Mouse (Mus musculus): ENCODE measurements at regions not wholly inside any gene's neighbourhood (a gene's known extent, or its start where the extent isn't known, plus 50 kb on each side); places are given as distances from the start of the nearest gene placed in this dataset.

DNA sequence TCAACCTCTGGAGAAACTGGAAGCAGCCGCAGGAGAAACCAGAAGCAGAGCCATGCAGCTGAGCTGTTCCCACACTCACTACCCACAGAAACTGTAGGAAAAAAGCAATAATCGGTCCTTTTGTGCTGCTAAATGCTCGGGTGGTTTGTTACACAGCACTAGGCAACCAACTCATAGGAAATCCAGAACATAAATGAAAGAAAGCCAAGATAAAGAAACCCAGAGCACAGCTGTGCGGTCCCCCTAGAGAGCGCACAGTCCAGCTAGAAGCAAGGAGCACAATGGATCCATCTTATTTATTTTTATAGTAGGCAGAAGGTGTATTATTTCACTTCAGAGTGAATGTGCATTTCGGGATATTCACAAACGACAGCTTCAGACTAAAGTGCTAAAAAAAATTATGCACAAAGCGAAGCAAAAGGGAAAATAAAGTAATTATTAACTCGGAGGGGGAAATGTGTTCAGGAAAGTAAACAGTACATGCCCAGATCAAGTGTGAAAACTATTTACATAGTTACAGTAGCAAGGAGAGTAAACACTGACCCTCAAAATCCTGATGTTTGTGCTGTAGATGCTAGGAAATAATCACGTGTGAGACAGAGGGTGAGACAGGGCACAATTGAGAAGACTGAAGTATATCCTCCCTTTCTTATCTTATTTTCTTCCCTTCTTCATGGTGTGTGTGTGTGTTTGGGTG lies 204.4 kb upstream of the Noct start:
- H3K27ac ChIP-seq: peak overlapping the region; percentile 75
- 71% methylated on average over 10 of the region's 10 CpGs for WGBS
- H3K9me3 ChIP-seq: no peaks in the 10 kb centered on the region
- no peak overlapping the region for H3K4me3 ChIP-seq
- DNase-seq (ENCODE audit: low spot score): peak; percentile 8
- H3K27me3 ChIP-seq (ENCODE audit: insufficient read depth, poor library complexity, severe bottlenecking): no peaks in the 10 kb centered on the region
- H3K4me1 ChIP-seq (replicated peaks): peaks cover 17% of the 10 kb centered on the region
- H3K36me3 ChIP-seq: no peaks in the 10 kb centered on the region

DNA sequence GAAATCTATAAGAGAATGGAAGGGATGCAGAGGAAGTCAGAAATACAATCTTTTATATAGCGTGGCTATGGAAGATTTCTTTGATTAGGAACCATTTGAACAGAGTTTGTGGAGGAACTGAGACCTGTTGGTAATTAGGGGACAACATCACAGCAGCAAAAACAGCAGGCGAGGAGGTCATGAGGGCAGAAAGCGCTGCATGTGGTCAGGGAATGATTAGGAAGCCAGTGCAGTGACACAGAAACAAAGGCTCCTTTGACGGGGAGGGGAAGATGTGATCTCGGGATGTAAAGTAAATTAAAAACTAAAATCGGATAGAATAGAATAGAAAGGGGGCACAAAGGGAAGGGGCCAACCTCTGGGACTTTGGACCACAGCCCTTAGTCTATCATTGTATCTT lies 199.6 kb upstream of the Noct start:
- 14% methylated on average over 6 of the region's 6 CpGs for WGBS
- Histone ChIP-seq H3K4me1 (replicated peaks) (peaks cover 18% of the 10 kb centered on the region), H3K9me3 (no peaks in the 10 kb centered on the region), H3K27ac (0 out of 2 replicates have a peak overlapping the region, but pooled peaks have one; percentile 50), H3K27me3 (ENCODE audit: insufficient read depth, poor library complexity, severe bottlenecking) (no peaks in the 10 kb centered on the region), H3K4me3 (no peak overlapping the region), H3K36me3 (no peaks in the 10 kb centered on the region)
- DNase-seq (ENCODE audit: low spot score): no peak

DNA sequence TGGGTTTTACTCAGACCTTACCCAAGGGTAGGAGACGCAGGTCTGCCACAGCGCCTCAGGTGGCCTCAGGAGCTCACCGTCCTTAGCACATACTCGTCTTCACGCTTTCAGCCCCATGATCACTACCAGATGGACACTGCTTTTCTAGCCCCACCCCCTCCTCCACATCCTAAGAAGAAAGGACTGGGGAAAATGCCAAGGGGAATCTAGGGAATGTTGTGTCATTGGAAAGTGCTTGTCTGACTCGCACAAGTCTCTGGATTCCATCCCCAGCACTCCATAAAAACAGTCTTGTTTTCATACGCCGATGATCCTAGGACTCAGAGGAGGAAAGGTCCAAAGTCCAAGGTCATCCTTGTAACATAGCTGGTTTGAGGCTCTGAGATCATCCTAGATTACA lies 192.4 kb upstream of the Noct start:
- peak; percentile 11 for DNase-seq (ENCODE audit: low spot score)
- Histone ChIP-seq H3K4me3 (no peak overlapping the region), H3K27me3 (ENCODE audit: insufficient read depth, poor library complexity, severe bottlenecking) (no peaks in the 10 kb centered on the region), H3K4me1 (replicated peaks) (peaks cover 8% of the 10 kb centered on the region; the same call in 1 of the 2 replicates), H3K27ac (0 out of 2 replicates have a peak overlapping the region, but pooled peaks have one; percentile 12), H3K9me3 (no peaks in the 10 kb centered on the region), H3K36me3 (no peaks in the 10 kb centered on the region)
- 59% methylated on average over 8 of the region's 8 CpGs for WGBS

DNA sequence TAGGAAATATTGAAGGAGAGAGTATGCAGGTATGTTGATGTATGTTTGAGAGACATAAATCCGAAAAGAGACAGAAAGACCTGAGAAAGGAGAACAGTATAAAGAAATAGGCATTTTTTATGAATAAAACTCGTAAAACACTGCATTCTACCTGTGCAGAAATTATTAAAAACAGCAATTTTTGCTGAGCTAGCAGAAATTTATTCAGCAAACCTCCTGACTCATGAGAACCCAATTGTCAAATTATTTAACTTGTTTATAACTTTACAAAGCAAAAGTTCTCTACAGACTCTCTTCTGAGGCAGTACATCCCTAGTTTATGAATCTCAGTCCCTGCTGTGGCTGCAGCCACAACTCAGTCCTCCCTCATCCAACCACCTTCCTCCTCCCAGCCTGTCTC lies 191.0 kb upstream of the Noct start:
- H3K36me3 ChIP-seq: no peaks in the 10 kb centered on the region
- no peak overlapping the region for H3K4me3 ChIP-seq
- no peak overlapping the region for H3K27ac ChIP-seq
- DNase-seq (ENCODE audit: low spot score): no peak
- WGBS: 87% methylated on average over 2 of the region's 2 CpGs
- no peaks in the 10 kb centered on the region for H3K27me3 ChIP-seq (ENCODE audit: insufficient read depth, poor library complexity, severe bottlenecking)
- H3K9me3 ChIP-seq: no peaks in the 10 kb centered on the region
- peaks cover 8% of the 10 kb centered on the region; the same call in 1 of the 2 replicates for H3K4me1 ChIP-seq (replicated peaks)

DNA sequence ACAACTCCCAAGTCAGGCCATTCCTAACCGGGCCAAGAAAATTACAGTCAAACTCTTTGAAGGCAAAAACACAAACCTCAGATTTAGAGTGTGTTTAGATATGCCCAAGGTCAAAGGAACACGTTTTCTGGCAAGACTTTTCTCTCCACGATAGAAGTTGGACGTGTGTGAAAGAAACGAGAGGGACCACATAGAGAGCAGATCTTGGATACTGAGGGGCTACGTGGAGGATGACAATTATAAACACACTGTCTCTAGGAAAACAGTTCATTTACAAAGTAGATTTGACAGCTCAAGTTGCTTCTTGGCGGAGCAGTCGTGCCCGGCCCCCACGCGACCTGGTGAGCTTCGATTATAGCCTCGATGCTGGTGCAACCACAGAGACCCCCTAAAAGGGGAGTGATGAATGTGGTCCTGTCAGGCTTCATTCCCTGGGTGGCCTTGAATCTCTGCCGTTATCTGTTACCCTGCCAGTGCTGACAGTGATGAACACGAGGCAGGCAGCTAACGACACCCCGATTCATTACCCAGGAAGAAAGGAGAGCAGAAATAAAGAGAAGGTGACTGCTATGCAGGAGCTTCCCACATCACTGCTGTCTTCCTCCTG lies 187.4 kb upstream of the Noct start:
- H3K27ac ChIP-seq: no peak overlapping the region
- DNase-seq (ENCODE audit: low spot score): no peak
- H3K4me3 ChIP-seq: no peak overlapping the region
- no peaks in the 10 kb centered on the region for H3K9me3 ChIP-seq
- no peaks in the 10 kb centered on the region for H3K27me3 ChIP-seq (ENCODE audit: insufficient read depth, poor library complexity, severe bottlenecking)
- no peaks in the 10 kb centered on the region for H3K36me3 ChIP-seq
- H3K4me1 ChIP-seq (replicated peaks): peaks cover 5% of the 10 kb centered on the region; the same call in 1 of the 2 replicates
- WGBS: 75% methylated on average over 17 of the region's 17 CpGs

DNA sequence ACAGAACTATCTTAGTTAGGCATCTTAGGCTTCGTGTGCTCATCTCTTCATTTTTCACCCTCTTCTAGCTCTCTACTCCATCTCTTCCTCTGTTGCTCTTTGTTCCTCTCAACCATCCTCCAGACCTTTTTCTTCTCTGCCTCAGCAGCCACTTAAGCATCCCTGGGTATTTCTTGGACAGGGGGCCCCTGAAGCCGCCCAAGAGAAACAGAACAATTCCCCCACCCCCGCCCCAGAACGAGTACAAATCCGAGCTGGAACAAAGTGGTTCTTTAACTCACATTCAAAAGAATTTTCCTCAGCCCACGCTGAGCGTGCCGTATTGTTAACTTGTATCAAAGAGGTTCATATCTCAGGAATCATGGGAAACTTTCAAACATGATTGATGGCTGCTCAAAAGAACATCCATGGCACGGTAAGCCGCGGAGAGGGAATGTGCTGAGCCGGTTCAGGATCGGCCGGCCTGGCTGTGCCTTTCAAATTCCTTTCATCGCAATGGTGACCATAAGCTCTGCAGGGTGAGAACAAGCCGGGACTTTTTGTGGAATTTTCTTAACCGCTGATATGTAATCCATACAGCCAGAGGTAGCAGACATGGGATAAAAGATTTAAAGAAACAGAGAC lies 181.9 kb upstream of the Noct start:
- Histone ChIP-seq H3K27ac (peak overlapping the region; percentile 73), H3K4me3 (no peak overlapping the region; the same call in 1 of the 2 replicates), H3K27me3 (ENCODE audit: insufficient read depth, poor library complexity, severe bottlenecking) (no peaks in the 10 kb centered on the region), H3K36me3 (no peaks in the 10 kb centered on the region), H3K9me3 (no peaks in the 10 kb centered on the region), H3K4me1 (replicated peaks) (peaks cover 6% of the 10 kb centered on the region)
- DNase-seq (ENCODE audit: low spot score): peak; percentile 24
- 50% methylated on average over 17 of the region's 17 CpGs for WGBS

DNA sequence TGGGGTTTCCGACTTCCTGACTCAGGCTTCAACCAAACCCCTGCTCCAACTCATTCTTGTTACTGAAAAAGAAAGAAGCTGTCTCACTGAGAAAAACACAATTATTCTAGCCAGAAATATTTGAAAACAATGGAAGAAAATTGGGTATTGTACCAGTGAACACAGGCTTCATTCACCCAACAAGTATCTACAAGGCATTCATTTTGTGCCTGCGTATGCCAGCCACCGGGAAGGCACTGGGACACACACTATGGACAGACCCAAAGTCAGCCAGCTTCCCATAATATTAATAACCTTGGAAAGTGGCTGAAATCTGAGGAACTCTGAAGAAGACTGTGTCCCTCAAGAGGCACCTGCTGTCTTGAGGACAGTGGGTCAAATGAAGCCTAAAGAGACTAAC lies 175.5 kb upstream of the Noct start:
- Histone ChIP-seq H3K27me3 (ENCODE audit: insufficient read depth, poor library complexity, severe bottlenecking) (no peaks in the 10 kb centered on the region), H3K4me3 (no peak overlapping the region), H3K9me3 (peaks cover 5% of the 10 kb centered on the region; the same call in 1 of the 2 replicates), H3K36me3 (no peaks in the 10 kb centered on the region), H3K27ac (no peak overlapping the region), H3K4me1 (replicated peaks) (no peaks in the 10 kb centered on the region)
- 96% methylated on average over 3 of the region's 3 CpGs for WGBS
- DNase-seq (ENCODE audit: low spot score): no peak

DNA sequence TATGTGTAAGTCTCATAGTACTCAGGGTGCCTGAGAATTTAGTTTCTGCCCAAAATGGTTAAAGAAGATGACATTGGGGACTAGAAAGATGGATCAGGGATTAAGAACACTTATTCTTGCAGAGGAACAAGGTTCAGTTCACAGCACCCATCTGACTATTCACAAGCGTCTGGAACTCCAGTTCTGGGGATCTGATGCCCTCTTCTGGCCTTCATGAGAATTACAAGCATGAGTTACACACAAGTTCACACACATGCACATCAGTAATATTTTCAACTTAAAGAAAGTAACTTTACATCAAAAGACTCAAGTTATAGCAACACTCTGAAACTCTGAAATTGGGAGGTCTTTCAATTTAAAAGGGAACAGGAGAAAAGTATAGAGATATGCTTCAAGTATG lies 174.1 kb upstream of the Noct start:
- no peaks in the 10 kb centered on the region for H3K4me1 ChIP-seq (replicated peaks)
- H3K27me3 ChIP-seq (ENCODE audit: insufficient read depth, poor library complexity, severe bottlenecking): no peaks in the 10 kb centered on the region
- no peaks in the 10 kb centered on the region for H3K36me3 ChIP-seq
- H3K9me3 ChIP-seq: peaks cover 5% of the 10 kb centered on the region; the same call in 1 of the 2 replicates
- no peak overlapping the region for H3K4me3 ChIP-seq
- no peak overlapping the region for H3K27ac ChIP-seq
- no peak for DNase-seq (ENCODE audit: low spot score)
- WGBS: 88% methylated on average over 1 of the region's 1 CpGs

DNA sequence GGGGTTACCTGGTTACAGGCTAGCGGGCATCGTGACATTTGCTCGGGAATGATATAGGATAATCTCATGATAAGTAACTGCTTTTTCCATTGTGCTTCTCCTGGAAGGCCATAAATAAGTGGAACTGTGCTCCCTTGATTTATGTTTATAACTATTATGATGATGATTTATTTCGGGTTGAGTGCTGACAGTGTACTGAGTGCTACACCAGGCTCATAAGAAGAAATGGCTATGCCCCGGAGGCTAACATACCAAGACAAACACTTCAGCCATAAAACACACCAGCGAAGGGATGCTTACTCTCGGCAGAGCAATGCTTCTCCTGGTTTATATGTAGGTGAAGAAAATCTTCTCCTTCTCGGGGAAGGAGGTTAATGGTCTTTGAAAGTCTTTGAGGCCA lies 169.2 kb upstream of the Noct start:
- no peak overlapping the region for H3K4me3 ChIP-seq
- H3K27me3 ChIP-seq (ENCODE audit: insufficient read depth, poor library complexity, severe bottlenecking): no peaks in the 10 kb centered on the region
- peaks cover 11% of the 10 kb centered on the region; the same call in 1 of the 2 replicates for H3K9me3 ChIP-seq
- 94% methylated on average over 8 of the region's 8 CpGs for WGBS
- H3K4me1 ChIP-seq (replicated peaks): no peaks in the 10 kb centered on the region
- no peaks in the 10 kb centered on the region for H3K36me3 ChIP-seq
- no peak overlapping the region for H3K27ac ChIP-seq
- DNase-seq (ENCODE audit: low spot score): no peak

DNA sequence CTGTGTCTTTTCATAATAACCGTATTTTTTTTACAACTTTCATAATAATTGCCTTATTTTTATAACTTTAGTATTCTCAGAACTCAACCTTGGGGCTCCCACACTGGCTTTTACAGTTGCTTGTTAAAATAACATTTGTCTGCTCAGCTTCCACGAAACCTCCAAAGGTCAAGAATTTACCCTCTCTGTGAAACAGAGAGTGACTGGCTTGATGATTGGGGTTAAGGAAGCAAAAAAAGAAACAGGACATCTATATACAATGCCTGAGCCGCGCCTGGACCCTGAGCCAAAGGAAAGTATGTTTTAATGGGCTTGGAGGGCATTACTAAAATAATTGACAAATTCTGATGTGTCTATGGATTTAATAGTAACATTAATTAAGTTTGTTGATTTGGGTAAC lies 160.0 kb upstream of the Noct start:
- DNase-seq (ENCODE audit: low spot score): no peak
- Histone ChIP-seq H3K4me3 (no peak overlapping the region), H3K36me3 (no peaks in the 10 kb centered on the region), H3K9me3 (no peaks in the 10 kb centered on the region), H3K27me3 (ENCODE audit: insufficient read depth, poor library complexity, severe bottlenecking) (no peaks in the 10 kb centered on the region), H3K27ac (no peak overlapping the region), H3K4me1 (replicated peaks) (peaks cover 18% of the 10 kb centered on the region)
- 45% methylated on average over 4 of the region's 4 CpGs for WGBS

DNA sequence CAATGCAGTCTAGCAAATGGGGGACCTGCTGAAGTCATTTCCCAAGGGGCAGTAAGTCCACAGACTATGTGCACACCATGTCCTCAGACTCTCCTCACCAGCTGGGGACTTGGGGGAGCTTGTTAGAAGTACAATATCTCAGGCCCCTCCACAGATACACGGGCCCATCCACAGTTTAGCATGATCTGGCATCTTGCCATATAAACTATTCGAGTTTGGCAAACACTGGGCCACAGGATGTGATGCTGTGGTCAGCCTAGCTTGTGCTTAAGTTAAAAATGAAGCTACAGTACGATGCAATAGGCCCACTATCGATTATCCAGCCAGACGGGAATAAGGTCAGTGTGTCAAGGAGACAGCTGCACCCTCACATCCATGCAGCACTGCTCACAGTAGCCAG lies 157.9 kb upstream of the Noct start:
- Histone ChIP-seq H3K27ac (no peak overlapping the region; the same call in 1 of the 2 replicates), H3K27me3 (ENCODE audit: insufficient read depth, poor library complexity, severe bottlenecking) (no peaks in the 10 kb centered on the region), H3K36me3 (no peaks in the 10 kb centered on the region), H3K4me1 (replicated peaks) (peaks cover 18% of the 10 kb centered on the region), H3K4me3 (no peak overlapping the region), H3K9me3 (no peaks in the 10 kb centered on the region)
- 59% methylated on average over 5 of the region's 5 CpGs for WGBS
- no peak for DNase-seq (ENCODE audit: low spot score)

DNA sequence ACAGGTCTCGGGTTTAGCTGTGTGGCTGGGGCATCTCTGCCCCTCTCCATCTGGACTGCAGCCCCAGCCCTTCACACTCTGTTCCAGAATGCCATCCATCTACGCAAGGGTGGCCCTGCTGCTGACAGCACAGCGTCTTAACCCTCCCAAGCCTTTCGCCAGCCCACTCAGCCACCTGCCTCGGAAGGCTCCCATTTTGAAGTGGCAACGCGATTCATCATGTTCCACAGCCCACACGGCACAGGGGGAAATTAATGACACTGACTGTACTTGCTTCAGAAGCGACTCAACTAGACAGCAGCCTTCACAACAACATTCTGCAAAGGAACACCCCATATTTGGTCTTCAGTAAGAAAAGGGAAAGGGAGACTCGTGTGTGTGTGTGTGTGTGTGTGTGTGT lies 151.8 kb upstream of the Noct start:
- no peaks in the 10 kb centered on the region for H3K36me3 ChIP-seq
- H3K4me3 ChIP-seq: no peak overlapping the region
- DNase-seq (ENCODE audit: low spot score): no peak
- no peaks in the 10 kb centered on the region for H3K9me3 ChIP-seq
- no peak overlapping the region for H3K27ac ChIP-seq
- WGBS: 91% methylated on average over 10 of the region's 10 CpGs
- peaks cover 23% of the 10 kb centered on the region for H3K4me1 ChIP-seq (replicated peaks)
- no peaks in the 10 kb centered on the region for H3K27me3 ChIP-seq (ENCODE audit: insufficient read depth, poor library complexity, severe bottlenecking)

DNA sequence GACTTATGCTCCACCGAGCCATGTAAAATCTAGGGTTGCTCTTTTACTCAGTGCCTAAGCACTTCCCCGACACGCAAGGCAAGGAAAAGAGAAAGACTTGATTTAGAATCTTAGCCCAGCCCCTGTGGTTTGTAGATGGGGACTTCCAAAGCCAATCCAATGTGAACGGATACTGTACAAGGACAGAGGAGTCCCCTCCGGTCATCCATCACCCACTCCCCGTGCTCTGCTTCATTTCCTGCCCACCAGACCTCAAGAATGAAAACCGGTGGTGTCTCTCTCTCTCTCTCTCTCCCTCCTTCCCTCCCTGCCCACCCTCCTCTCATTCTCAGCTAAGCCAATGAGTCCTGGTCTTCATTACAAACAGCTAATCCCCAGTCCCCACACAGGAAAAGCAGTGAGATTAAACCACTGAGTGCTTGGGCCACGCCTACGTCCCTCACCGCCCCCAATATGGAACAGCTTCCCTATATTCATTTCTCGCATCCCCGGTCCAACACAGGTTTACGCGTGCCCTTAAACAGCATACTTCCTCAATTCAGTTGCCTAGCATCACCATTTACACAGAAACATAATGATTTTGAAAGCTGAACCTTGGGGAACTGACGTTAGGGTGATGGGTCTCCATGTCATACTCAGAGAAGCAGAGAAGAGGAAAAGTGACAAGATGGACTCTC lies 151.1 kb upstream of the Noct start:
- Histone ChIP-seq H3K9me3 (no peaks in the 10 kb centered on the region), H3K36me3 (no peaks in the 10 kb centered on the region), H3K4me3 (no peak overlapping the region), H3K27ac (0 out of 2 replicates have a peak overlapping the region, but pooled peaks have one; percentile 12), H3K4me1 (replicated peaks) (peaks cover 23% of the 10 kb centered on the region), H3K27me3 (ENCODE audit: insufficient read depth, poor library complexity, severe bottlenecking) (no peaks in the 10 kb centered on the region)
- DNase-seq (ENCODE audit: low spot score): no peak
- WGBS: 93% methylated on average over 15 of the region's 15 CpGs
